Mouse (Mus musculus): ENCODE data around the gene Cmc2. TPM values are rescaled to one million over a fixed set of nuclear protein-coding genes. Genes with fewer than 3 reads are reported as not detected.

Gene Cmc2
- polyA plus RNA-seq, 1 experiment = 2.6 TPM

- Histone ChIP-seq H3K36me3 (ENCODE audit: control insufficient read depth, insufficient read depth, low read length) (no peaks in the 10 kb centered on the region), H3K27me3 (ENCODE audit: control insufficient read depth, insufficient read depth, low read length) (peaks cover 11% of the 10 kb centered on the region; the same call in 1 of the 2 replicates), H3K4me1 (ENCODE audit: control insufficient read depth, insufficient read depth, insufficient read length, low read length) (peaks cover 6% of the 10 kb centered on the region), H3K27ac (ENCODE audit: insufficient read depth, low read depth, low read length) (no peak overlapping the region), H3K4me3 (ENCODE audit: low read depth, low read length) (no peak overlapping the region)
- TF ChIP-seq POLR2A (IDR thresholded peaks at IDR 0.05; ENCODE audit: low read depth, low read length) (no peak), CTCF (IDR thresholded peaks at IDR 0.05; ENCODE audit: extremely low read depth, insufficient read length, insufficient replicate concordance, low read depth, low read length) (no peak)
- WGBS = 51% methylated on average over 4 of the region's 4 CpGs
These were observed 59.1 kb downstream of the Cmc2 start for GRCm38 (mm10) chr8:116862191-116862590.

GRCm38 (mm10) chr8:116852042-116852441 lies 69.2 kb downstream of the Cmc2 start:
- 88% methylated on average over 11 of the region's 11 CpGs for WGBS
- TF ChIP-seq POLR2A (IDR thresholded peaks at IDR 0.05; ENCODE audit: low read depth, low read length) (no peak), CTCF (IDR thresholded peaks at IDR 0.05; ENCODE audit: extremely low read depth, insufficient read length, insufficient replicate concordance, low read depth, low read length) (no peak)
- Histone ChIP-seq H3K27ac (ENCODE audit: insufficient read depth, low read depth, low read length) (no peak overlapping the region), H3K4me3 (ENCODE audit: low read depth, low read length) (no peak overlapping the region), H3K27me3 (ENCODE audit: control insufficient read depth, insufficient read depth, low read length) (no peaks in the 10 kb centered on the region; the same call in 1 of the 2 replicates), H3K36me3 (ENCODE audit: control insufficient read depth, insufficient read depth, low read length) (no peaks in the 10 kb centered on the region), H3K4me1 (ENCODE audit: control insufficient read depth, insufficient read depth, insufficient read length, low read length) (no peaks in the 10 kb centered on the region)

- no peak overlapping the region for H3K27ac ChIP-seq (ENCODE audit: insufficient read depth, low read depth, low read length)
- 71% methylated on average over 3 of the region's 3 CpGs for WGBS
- no peaks in the 10 kb centered on the region for H3K36me3 ChIP-seq (ENCODE audit: control insufficient read depth, insufficient read depth, low read length)
- H3K27me3 ChIP-seq (ENCODE audit: control insufficient read depth, insufficient read depth, low read length) = no peaks in the 10 kb centered on the region
- TF ChIP-seq CTCF (IDR thresholded peaks at IDR 0.05; ENCODE audit: extremely low read depth, insufficient read length, insufficient replicate concordance, low read depth, low read length) = no peak
- TF ChIP-seq POLR2A (IDR thresholded peaks at IDR 0.05; ENCODE audit: low read depth, low read length) = no peak
- no peaks in the 10 kb centered on the region for H3K4me1 ChIP-seq (ENCODE audit: control insufficient read depth, insufficient read depth, insufficient read length, low read length)
- H3K4me3 ChIP-seq (ENCODE audit: low read depth, low read length) = no peak overlapping the region
These were observed 73.2 kb downstream of the Cmc2 start for GRCm38 (mm10) chr8:116848042-116848441.

- H3K36me3 ChIP-seq (ENCODE audit: control insufficient read depth, insufficient read depth, low read length) = no peaks in the 10 kb centered on the region
- no peak overlapping the region for H3K27ac ChIP-seq (ENCODE audit: insufficient read depth, low read depth, low read length)
- TF ChIP-seq POLR2A (IDR thresholded peaks at IDR 0.05; ENCODE audit: low read depth, low read length) (no peak), CTCF (IDR thresholded peaks at IDR 0.05; ENCODE audit: extremely low read depth, insufficient read length, insufficient replicate concordance, low read depth, low read length) (no peak)
- WGBS = 57% methylated on average over 6 of the region's 6 CpGs
- H3K27me3 ChIP-seq (ENCODE audit: control insufficient read depth, insufficient read depth, low read length) = no peaks in the 10 kb centered on the region
- no peaks in the 10 kb centered on the region for H3K4me1 ChIP-seq (ENCODE audit: control insufficient read depth, insufficient read depth, insufficient read length, low read length)
- no peak overlapping the region for H3K4me3 ChIP-seq (ENCODE audit: low read depth, low read length)
These were observed 78.6 kb downstream of the Cmc2 start for GRCm38 (mm10) chr8:116842678-116843077.

Other genes starting within 250 kb of the Cmc2 start
- 0.42 and 0.89 TPM in 2 replicates for gene Cdyl2, start 188.5 kb downstream of the Cmc2 start, polyA plus RNA-seq (2012; rRNA removed)
- 0.91 and 1.8 TPM in 2 replicates for gene Cenpn, start 275 bp upstream of the Cmc2 start, polyA plus RNA-seq (2012; rRNA removed)
- gene Atmin, start 21.9 kb upstream of the Cmc2 start, polyA plus RNA-seq (2012; rRNA removed) = 6.7 and 10.4 TPM in 2 replicates
- gene 1700030J22Rik, start 57.5 kb upstream of the Cmc2 start, polyA plus RNA-seq (2012; rRNA removed) = 0.08 and 0.16 TPM in 2 replicates
- 11.2 and 14.6 TPM in 2 replicates for gene Gcsh, start 72.1 kb upstream of the Cmc2 start, polyA plus RNA-seq (2012; rRNA removed)
- gene Pkd1l2, start 161.0 kb upstream of the Cmc2 start, polyA plus RNA-seq (2012; rRNA removed) = 0.09 and 0.60 TPM in 2 replicates
- gene Bco1, start 174.4 kb upstream of the Cmc2 start, polyA plus RNA-seq (2012; rRNA removed) = 0.42 and 1.4 TPM in 2 replicates
- 2.4 and 4.6 TPM in 2 replicates for gene Gan, start 236.7 kb upstream of the Cmc2 start, polyA plus RNA-seq (2012; rRNA removed)

Measured in small intestine, adult 2 months (tissue).